Mouse (Mus musculus) liver, embryonic 12.5 days (tissue): ENCODE data around the gene Cpt1c. TPM values are rescaled to one million over a fixed set of nuclear protein-coding genes. Genes with fewer than 3 reads are reported as not detected.

ENCODE experiments used
- ATAC-seq: fragments of 200-750 bp; cut with Nextera tagmentation; 2 replicates; pipeline ENCODE4 v1.8.0; 2017; ENCODE audit warnings: moderate number of reproducible peaks, mild to moderate bottlenecking, moderate library complexity
- H3K27ac ChIP-seq: fragments of 300-500 bp; sonication (generic); 2 replicates; pipeline ENCODE4 v1.5.1; 2016; ENCODE audit warnings: mild to moderate bottlenecking
- H3K27me3 ChIP-seq: fragments of 300-500 bp; sonication (generic); replicated peaks from 2 replicates; pipeline ENCODE4 v1.6.1; 2016; ENCODE audit warnings: mild to moderate bottlenecking, moderate library complexity
- H3K36me3 ChIP-seq: fragments of 300-500 bp; sonication (generic); 2 replicates; pipeline ENCODE4 v1.6.1; 2016; ENCODE audit warnings: mild to moderate bottlenecking, moderate library complexity
- H3K4me1 ChIP-seq: fragments of 300-500 bp; sonication (generic); 2 replicates; pipeline ENCODE4 v1.6.1; 2016
- H3K4me2 ChIP-seq: fragments of 300-500 bp; sonication (generic); 2 replicates; pipeline ENCODE4 v1.6.1; 2016; ENCODE audit warnings: mild to moderate bottlenecking, moderate library complexity
- H3K4me3 ChIP-seq: fragments of 300-500 bp; sonication (generic); 2 replicates; pipeline ENCODE4 v1.5.1; 2016; ENCODE audit warnings: mild to moderate bottlenecking, moderate library complexity
- H3K9ac ChIP-seq: fragments of 300-500 bp; sonication (generic); 2 replicates; pipeline ENCODE4 v1.6.1; 2016; ENCODE audit warnings: mild to moderate bottlenecking, moderate library complexity
- H3K9me3 ChIP-seq: fragments of 300-500 bp; sonication (generic); replicated peaks from 2 replicates; pipeline ENCODE4 v1.6.1; 2016; ENCODE audit warnings: mild to moderate bottlenecking, moderate library complexity
- WGBS: fragments of 180-500 bp; shearing (Covaris S2); methylation state at CpG from one replicate; pipeline ENCODE4 v1.1.7; 2016; ENCODE audit not compliant: insufficient replicate concordance; 5-methylcytosine and 5-hydroxymethylcytosine counted together
- polyA plus RNA-seq: library from polyadenylated mRNA; unstranded; fragments of >200 nt; fragmentation: Nextera tagmentation; extraction: Ambion mirVana; gene quantifications from 2 replicates; pipeline ENCODE4 v1.2.1, GENCODE M21; 2016

The Cpt1c gene
- polyA plus RNA-seq, 1 experiment from 2014 or later: 4.0 TPM

DNA sequence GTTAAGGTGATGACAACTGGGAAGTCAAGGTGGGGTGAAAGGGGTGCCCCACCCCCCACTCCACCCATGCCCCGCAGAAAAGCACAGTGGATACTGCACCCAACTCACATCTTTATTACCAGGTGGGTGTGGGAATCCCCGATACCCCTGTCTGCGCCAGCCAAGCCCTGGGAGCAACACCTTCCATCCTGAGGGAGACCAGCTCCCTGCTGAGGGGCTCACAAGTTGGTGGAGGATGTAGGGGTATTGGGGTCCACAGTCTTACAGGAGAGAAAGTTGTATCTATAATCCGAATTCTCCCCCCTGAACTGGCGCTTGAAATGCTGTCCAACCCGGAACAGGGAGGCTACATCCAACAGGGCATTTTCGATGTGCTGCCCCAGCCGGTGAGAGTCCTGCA lies 15.4 kb downstream of the Cpt1c start:
- H3K36me3 ChIP-seq: no peaks in the 10 kb centered on the region
- H3K4me1 ChIP-seq: peaks cover 20% of the 10 kb centered on the region
- ATAC-seq: no peak
- 52% methylated on average over 8 of the region's 8 CpGs for WGBS
- no peak overlapping the region for H3K4me2 ChIP-seq
- H3K9ac ChIP-seq: no peak overlapping the region
- no peak overlapping the region for H3K4me3 ChIP-seq
- no peaks in the 10 kb centered on the region for H3K9me3 ChIP-seq
- peaks cover 10% of the 10 kb centered on the region for H3K27me3 ChIP-seq
- H3K27ac ChIP-seq: no peak overlapping the region

DNA sequence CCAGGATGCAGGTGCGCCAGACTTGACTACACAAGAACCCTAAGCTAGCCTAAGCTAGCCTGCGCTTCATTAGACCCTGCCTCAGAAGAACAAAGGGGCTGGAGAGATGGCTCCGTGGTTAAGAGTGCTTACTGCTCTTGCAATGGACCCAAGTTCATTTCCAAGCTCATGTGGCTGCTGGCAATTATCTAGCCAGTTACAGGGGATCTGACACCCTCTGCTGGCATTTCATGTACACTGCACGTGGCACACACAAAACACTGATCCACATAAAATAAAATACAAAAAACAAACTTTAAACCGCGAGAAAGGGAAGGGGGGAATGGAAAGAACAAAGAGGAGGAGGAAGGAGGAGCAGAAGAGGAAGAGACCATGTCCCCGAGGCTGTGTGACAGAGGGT lies 16.4 kb downstream of the Cpt1c start:
- Histone ChIP-seq H3K27me3 (peaks cover 18% of the 10 kb centered on the region), H3K4me3 (no peak overlapping the region), H3K27ac (no peak overlapping the region), H3K4me2 (no peak overlapping the region), H3K4me1 (peaks cover 21% of the 10 kb centered on the region), H3K36me3 (no peaks in the 10 kb centered on the region), H3K9me3 (no peaks in the 10 kb centered on the region), H3K9ac (no peak overlapping the region)
- 35% methylated on average over 7 of the region's 7 CpGs for WGBS
- ATAC-seq: no peak

GRCm38 (mm10) chr7:44957183-44957835 lies 17.3 kb downstream of the Cpt1c start:
- H3K4me2 ChIP-seq: no peak overlapping the region
- H3K4me3 ChIP-seq: no peak overlapping the region
- H3K27me3 ChIP-seq: peaks cover 18% of the 10 kb centered on the region
- WGBS: 72% methylated on average over 20 of the region's 20 CpGs
- H3K4me1 ChIP-seq: peaks cover 22% of the 10 kb centered on the region
- H3K9ac ChIP-seq: no peak overlapping the region
- H3K36me3 ChIP-seq: no peaks in the 10 kb centered on the region
- H3K9me3 ChIP-seq: no peaks in the 10 kb centered on the region
- no peak overlapping the region for H3K27ac ChIP-seq
- no peak for ATAC-seq

GRCm38 (mm10) chr7:44956266-44956665 lies 18.4 kb downstream of the Cpt1c start:
- H3K9me3 ChIP-seq: no peaks in the 10 kb centered on the region
- peaks cover 30% of the 10 kb centered on the region for H3K4me1 ChIP-seq
- peaks cover 26% of the 10 kb centered on the region for H3K27me3 ChIP-seq
- 67% methylated on average over 6 of the region's 6 CpGs for WGBS
- no peak overlapping the region for H3K4me2 ChIP-seq
- no peak overlapping the region for H3K4me3 ChIP-seq
- H3K36me3 ChIP-seq: no peaks in the 10 kb centered on the region
- no peak for ATAC-seq
- no peak overlapping the region for H3K9ac ChIP-seq
- no peak overlapping the region for H3K27ac ChIP-seq

DNA sequence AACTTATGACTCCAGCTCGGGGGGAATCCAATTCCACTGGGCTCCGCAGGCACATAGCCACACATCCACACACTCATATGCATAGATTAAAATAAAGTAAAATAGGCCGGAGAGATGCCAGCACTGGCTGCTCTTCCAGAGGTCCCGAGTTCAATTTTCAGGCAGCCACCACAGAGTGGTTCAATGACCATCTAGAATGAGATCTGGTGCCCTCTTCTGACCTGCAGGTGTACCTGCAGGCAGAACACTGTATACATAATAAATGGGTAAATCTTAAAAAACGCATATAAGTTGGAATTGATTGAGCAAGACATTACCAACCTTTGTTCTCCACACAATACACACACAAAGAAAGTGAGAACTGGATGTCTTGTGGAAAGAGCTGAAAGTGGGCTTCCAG lies 19.0 kb downstream of the Cpt1c start:
- no peak overlapping the region for H3K4me3 ChIP-seq
- WGBS: 36% methylated on average over 5 of the region's 5 CpGs
- peaks cover 29% of the 10 kb centered on the region for H3K27me3 ChIP-seq
- no peak for ATAC-seq
- H3K9ac ChIP-seq: no peak overlapping the region
- peaks cover 30% of the 10 kb centered on the region for H3K4me1 ChIP-seq
- no peaks in the 10 kb centered on the region for H3K9me3 ChIP-seq
- no peaks in the 10 kb centered on the region for H3K36me3 ChIP-seq
- H3K27ac ChIP-seq: no peak overlapping the region
- H3K4me2 ChIP-seq: no peak overlapping the region

GRCm38 (mm10) chr7:44954091-44954885 lies 20.4 kb downstream of the Cpt1c start:
- H3K27me3 ChIP-seq: peaks cover 39% of the 10 kb centered on the region
- H3K4me1 ChIP-seq: peaks cover 22% of the 10 kb centered on the region
- H3K4me3 ChIP-seq: no peak overlapping the region
- WGBS: 76% methylated on average over 12 of the region's 12 CpGs
- no peaks in the 10 kb centered on the region for H3K36me3 ChIP-seq
- H3K4me2 ChIP-seq: no peak overlapping the region
- ATAC-seq: no peak
- H3K9ac ChIP-seq: no peak overlapping the region
- no peak overlapping the region for H3K27ac ChIP-seq
- H3K9me3 ChIP-seq: no peaks in the 10 kb centered on the region

DNA sequence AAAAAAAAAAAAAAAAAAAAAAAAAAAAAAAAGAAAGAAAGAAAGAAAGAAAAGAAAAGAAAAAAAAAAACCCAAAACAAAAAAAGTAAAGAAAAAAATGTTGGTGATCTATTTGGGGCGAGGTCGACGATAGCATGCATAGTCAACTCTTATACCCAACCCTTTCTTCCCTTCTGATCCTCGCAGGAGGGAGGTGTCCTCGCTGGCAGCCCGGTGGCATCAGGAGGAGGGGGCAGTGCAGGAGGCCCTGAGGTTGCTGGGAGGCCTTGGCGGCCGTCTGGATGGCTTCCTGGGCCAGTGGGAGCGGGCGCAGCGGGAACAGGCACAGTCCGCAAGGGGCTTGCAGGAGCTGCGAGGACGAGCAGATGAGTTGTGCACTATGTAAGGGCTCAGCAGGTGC lies 21.1 kb downstream of the Cpt1c start:
- Histone ChIP-seq H3K27me3 (peaks cover 46% of the 10 kb centered on the region), H3K9ac (no peak overlapping the region), H3K4me1 (peaks cover 20% of the 10 kb centered on the region), H3K36me3 (no peaks in the 10 kb centered on the region), H3K4me3 (no peak overlapping the region), H3K27ac (no peak overlapping the region), H3K9me3 (no peaks in the 10 kb centered on the region), H3K4me2 (no peak overlapping the region)
- ATAC-seq: no peak
- 53% methylated on average over 14 of the region's 14 CpGs for WGBS

DNA sequence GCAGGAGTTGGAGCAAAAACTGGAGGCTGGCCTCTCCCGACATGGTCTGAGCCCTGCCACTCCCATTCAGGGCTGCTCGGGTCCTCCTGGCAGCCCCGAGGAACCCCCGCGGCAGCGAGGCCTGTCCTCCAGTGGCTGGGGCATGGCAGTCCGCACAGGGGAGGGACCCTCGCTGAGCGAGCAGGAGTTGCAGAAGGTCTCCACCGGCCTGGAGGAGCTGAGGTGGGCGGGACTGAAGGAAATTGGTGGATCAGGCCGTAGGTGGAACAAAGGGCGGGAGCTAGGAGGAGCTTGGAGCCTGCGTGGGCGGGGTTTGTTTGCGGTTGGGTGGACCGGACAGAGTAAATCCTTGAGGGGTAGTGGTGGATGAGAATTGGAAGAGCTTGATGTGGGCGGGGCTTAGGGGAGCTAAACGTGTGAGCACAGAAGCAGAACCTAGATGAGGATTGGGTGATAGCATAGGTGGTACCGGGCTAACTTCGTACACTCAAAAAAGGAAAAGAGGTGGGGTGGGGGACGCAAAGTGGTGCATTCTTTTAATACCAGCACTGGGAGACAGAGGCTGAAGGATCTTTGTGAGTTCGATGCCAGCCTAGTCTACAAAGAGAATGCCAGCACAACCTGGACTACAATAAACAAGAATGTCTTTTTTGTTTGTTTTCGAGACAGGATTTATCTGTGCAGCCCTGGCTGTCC lies 21.9 kb downstream of the Cpt1c start:
- Histone ChIP-seq H3K4me2 (peak overlapping the region; percentile 99), H3K9ac (peak overlapping the region; percentile 67), H3K4me1 (peaks cover 20% of the 10 kb centered on the region), H3K27ac (peak overlapping the region; percentile 76), H3K9me3 (no peaks in the 10 kb centered on the region), H3K27me3 (peaks cover 55% of the 10 kb centered on the region), H3K4me3 (peak overlapping the region; percentile 65), H3K36me3 (no peaks in the 10 kb centered on the region)
- 5% methylated on average over 24 of the region's 24 CpGs for WGBS
- ATAC-seq: peak; percentile 82

GRCm38 (mm10) chr7:44951960-44952359 lies 22.7 kb downstream of the Cpt1c start:
- Histone ChIP-seq H3K4me3 (peak overlapping the region; percentile 65), H3K27ac (peak overlapping the region; percentile 76), H3K36me3 (no peaks in the 10 kb centered on the region), H3K4me1 (peaks cover 20% of the 10 kb centered on the region), H3K9ac (peak overlapping the region; percentile 67), H3K4me2 (peak overlapping the region; percentile 99), H3K27me3 (peaks cover 63% of the 10 kb centered on the region), H3K9me3 (no peaks in the 10 kb centered on the region)
- WGBS: 2% methylated on average over 10 of the region's 10 CpGs
- ATAC-seq: peak; percentile 82

DNA sequence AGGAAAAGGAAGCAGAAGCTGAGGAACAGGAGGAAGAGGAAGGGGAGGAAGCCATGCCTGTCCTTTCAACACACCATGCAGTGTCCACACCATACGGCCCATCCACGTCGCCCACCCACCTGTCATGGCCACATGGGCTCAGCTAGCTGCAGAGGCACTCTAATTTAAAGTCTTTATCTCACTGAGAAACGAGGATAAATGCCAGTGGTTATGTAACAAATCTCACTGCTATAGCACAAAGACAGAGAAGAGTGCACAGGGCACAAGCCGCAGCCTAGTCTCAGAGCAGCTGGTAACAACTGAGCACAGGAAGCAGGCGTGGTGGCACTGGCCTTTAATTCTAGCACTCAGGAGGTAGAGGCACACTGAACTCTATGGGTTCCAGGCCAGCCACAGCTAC lies 24.7 kb downstream of the Cpt1c start:
- 49% methylated on average over 6 of the region's 6 CpGs for WGBS
- no peak overlapping the region for H3K9ac ChIP-seq
- H3K4me1 ChIP-seq: peaks cover 20% of the 10 kb centered on the region
- H3K27me3 ChIP-seq: peaks cover 65% of the 10 kb centered on the region
- H3K4me3 ChIP-seq: no peak overlapping the region
- H3K36me3 ChIP-seq: no peaks in the 10 kb centered on the region
- H3K9me3 ChIP-seq: no peaks in the 10 kb centered on the region
- ATAC-seq: no peak
- H3K4me2 ChIP-seq: no peak overlapping the region
- H3K27ac ChIP-seq: no peak overlapping the region

DNA sequence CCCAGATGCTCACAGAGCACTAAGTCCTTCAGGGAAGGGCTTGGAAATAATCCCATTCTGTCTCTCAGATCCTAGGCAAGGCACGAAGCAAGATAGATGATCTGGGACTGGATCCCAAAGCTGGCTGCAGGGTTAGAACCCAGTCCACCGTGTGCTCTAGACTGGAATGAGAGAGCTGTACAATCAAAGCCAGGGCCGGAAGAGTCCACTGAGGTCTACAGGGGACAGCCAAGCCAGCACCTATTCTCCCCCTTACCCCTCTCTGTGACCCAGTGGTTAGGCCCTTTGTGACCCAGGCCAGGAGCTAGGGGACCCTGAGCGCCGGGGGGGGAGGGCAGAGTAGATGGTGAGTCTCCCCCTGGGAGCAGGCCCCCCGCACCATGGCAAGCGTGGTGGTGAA lies 31.7 kb downstream of the Cpt1c start, which contains the start of gene Tsks:
Gene Tsks (plus strand): TSS at position 301 of the 400 bp plus-strand sequence.
- 72% methylated on average over 7 of the region's 7 CpGs for WGBS
- no peak within 1 kb of the TSS for H3K4me2 ChIP-seq
- no peak for ATAC-seq

DNA sequence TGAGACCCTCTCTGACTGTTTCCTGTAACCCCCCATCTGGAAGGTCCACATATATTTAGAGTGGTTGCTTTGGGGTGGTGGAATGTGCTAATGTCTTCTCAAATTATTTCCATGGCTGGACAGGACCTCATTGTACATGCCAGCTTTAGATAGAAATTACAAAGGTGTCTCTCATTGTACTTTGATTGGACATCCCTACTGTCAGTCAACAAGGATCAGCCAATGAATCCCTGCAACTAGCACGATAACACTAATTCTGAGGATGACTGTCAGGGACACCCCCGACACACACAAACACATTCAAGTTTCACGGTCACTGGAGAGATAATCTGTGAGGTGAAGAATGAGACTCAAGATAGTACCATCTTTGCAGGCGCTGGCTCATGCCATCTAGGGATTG lies 36.0 kb downstream of the Cpt1c start:
- 65% methylated on average over 4 of the region's 4 CpGs for WGBS
- Histone ChIP-seq H3K27ac (no peak overlapping the region), H3K4me2 (no peak overlapping the region), H3K4me3 (no peak overlapping the region), H3K9me3 (no peaks in the 10 kb centered on the region; the same call in 1 of the 2 replicates), H3K36me3 (no peaks in the 10 kb centered on the region), H3K27me3 (0 out of 2 replicates have a peak, but pooled peaks cover 5% of the 10 kb centered on the region), H3K9ac (no peak overlapping the region), H3K4me1 (no peaks in the 10 kb centered on the region)
- no peak for ATAC-seq

More for the DNA sequence above, 31.7 kb downstream of the Cpt1c start, which contains the start of gene Tsks:
- Histone ChIP-seq H3K4me3 (no peak within 1 kb of the TSS), H3K27ac (no peak within 1 kb of the TSS), H3K9ac (no peak within 1 kb of the TSS), H3K4me1 (no peaks in the 10 kb centered on the region), H3K27me3 (peaks cover 23% of the 10 kb centered on the region), H3K9me3 (no peaks in the 10 kb centered on the region), H3K36me3 (no peaks in the 10 kb centered on the region)
